Mouse (Mus musculus): ENCODE data around the gene Gm20479.

The Gm20479 gene

DNA sequence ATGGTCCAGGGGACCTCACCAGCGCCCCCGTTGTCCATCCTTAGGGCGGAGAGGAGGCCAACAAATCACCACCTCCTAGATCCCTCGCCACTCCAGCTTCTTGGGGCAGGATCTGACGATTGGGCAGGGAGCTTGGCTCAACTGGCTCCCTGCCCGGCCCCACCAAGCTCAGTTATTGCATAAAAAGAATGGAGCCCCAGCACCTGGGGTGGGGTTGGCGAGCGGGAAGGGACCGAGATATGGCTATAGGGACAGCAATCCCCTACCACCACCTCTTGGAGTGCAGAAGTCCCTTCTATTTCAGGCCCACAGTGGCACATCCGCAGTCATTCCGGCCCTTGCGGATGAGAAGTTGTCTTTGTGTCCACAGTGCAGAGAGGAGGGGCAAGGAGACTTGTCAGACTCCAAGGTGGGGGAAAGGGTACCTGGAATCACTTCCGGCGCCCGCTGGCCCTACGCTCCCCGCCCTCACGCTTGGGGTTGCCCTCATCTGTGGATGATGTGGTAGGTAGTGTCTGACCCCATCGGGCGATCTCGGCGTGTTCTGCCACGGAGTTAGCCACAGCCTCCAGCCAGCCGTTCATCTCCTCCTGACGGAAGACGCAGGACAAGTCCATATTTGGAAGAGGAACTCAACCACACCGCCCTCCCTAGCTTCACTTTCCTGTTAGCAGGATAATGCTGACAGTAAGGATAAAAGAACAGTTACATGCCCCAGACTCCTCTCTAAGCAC is at the start of gene Gm20479:
Gene Gm20479, minus strand, starts transcription at position 559 of the 734 bp plus-strand sequence.
- DNase-seq (ENCODE audit: low spot score in 2 of 2), result no peak

DNA sequence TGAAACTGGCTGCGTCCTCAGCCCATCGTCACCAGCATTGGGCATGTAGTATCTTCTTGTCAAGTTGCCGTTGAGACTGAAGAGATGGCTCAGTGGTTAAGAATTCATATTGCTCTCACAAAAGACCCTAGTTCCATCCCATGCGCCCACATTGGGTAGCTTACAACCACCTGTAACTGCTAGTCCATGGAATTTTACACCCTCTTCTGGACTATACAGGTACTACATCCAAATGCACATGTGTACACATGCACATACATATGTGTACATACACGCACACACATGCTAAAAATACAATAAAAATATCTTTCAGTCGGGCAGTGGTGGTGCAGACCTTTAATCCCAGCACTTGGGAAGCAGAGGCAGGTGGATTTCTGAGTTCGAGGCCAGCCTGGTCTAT is 49.3 kb upstream of the Gm20479 start:
- no peak for DNase-seq (ENCODE audit: low spot score in 2 of 2)

DNA sequence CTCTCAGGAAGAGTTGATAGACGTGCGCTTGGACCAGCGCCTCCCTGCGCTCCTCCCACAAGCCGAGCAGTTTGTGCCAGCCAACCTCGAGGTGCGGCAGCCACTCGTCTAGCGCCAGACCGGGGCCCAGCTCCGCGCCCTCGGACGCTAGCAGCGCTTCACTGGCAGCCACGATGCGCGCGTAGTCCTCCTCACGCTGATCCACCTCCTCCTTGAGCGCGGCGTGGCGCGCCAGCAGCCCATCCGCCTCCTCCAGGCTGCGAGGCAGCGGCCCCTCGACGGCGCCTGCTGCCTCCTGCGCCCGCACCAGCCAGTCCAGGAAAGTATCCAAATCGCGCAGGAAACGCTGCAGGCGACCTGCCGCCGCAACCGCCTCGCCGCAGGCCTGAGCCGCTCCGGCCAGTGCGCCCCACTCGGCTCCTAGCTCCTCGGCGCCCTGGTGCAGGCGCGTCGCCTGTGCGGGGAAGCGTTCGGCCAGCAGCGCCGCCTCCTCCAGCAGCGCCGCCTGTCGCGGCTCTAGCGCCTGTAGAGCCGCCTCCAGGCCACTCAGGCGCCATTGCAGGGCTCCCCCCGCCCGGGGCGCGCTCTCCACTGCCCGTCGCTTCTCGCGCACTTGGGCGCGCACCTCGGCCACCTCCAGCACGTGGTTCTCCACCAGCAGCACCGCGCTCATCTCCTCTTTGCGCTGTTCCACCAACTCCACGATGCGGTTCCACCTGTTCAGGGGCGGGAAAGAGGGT is 47.2 kb upstream of the Gm20479 start:
- DNase-seq (ENCODE audit: low spot score in 2 of 2), result no peak

DNA sequence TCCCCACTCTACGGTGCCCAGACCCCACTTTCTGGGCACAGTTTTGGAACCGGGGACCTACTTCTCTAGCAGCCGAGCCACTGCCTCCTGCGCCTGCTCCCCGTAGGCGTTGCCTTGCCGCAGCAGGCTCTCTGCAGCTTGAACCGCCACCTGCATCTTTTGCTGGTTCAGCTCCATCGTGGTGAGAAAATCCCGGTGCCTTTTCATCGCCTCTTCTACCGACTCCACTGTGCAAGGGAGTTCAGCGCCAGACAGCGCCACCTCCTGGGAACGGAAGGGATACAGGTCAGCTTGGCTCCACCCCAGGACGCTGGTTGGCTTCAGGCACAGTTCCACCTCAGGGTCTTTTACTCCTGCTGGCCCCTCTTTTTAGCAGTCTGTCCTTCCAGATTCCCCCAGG is 45.5 kb upstream of the Gm20479 start:
- peak in 1 of 2 experiments; percentile 83 for DNase-seq (ENCODE audit: low spot score in 2 of 2)

DNA sequence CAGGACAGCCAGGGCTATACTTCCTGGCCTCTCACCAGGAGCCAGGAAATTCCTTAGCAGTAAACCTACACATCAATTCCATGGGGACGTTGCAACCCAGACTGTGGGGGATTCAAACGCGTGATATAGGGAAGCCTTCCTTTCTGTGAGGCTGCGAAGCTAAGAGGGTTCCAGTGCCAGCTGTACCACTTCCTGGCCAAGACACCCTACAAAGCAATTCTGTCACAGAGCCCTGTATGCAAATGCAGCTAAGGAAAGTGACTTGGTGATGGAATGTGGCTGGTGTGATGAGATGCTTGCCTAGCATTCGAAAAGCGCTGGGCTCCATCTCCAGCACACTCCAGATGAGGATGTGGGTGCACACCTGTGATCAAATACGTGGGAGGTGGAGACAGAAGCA is 43.3 kb upstream of the Gm20479 start:
- no peak for DNase-seq (ENCODE audit: low spot score in 2 of 2)

DNA sequence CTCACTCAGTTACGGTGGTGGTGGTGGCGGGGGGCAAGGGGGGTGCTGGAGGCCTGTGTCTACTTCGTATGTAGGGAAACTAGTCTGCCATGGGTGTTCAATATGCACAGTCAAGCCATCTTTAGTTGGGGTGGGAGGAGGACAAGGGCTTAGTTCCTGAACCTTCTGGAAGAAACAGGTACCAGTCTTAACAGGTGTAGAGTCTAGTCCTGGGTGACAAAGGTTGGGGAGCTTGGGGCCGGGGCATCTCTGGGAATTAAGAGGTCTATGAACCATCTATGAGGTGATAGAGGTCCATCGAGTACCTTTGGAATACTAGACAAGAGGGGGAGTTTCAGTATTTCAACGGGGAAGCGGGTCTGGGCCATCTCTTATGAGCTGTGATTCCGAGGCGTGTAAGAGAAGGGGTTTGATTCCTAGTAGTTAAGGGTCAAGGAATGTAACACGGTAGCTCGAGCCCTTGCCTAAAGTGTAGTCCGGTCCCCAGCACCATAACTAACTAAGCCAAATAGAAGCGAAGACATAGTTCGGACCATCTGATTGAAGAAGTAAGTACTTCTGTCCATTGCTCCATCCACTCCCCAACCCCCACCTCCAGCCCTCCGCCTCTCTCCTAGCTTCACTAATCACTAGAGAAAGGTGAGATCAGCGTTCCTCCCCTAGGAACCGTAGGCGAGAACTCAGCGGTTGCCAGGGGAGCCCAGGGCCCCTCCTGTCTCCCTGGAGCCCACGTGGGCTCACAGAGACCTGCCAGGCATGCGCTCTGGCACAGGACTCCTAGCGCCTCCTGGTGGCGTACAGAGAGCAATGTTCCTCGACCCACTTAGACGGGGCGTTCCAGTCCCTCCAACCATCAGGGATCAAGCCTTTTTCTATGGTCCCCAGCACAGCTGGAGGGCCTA is 40.1 kb upstream of the Gm20479 start:
- DNase-seq (ENCODE audit: low spot score in 2 of 2), result peak; percentile 69 to 77

DNA sequence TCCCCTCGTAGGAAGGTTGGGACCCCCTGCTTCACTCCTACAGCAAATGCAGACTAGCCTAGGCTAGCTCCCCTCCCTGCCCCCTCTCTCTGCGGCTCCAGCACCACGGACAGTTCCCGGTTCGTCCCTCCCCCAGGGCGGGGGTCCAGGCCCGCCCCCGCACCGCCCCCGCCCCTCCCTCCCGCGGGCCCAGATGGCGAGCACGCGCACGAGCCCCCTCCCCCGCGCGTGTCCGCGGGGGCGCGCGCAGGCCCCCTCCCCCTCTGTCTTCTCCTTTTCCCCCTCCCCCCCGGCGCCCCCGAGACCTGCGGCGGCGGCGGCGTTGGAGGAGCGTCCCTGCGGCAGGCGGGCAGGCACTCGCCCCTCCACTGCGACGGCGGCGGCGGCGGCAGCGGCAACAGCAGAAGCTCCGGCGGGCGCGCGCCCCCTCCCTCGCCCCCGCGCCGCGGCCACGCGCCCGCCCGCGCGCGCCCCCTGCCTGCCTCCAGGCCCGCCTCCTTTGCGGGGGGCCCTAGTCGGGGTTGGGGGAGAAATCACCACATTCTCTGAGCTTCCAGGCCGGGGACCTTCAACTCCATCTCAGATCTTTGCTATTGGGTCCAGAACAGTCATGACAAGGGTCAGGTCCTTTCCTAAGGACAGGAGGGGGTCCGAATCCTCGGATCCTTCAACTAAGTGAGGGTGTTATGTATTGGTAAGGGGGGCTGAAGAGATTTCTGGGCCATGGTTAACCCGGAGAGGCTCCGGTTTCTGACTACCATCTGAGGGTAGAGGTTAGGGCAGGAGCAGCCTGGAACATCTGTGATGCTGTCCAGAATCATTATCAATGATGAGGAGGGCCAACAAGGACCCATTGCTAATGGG is 39.2 kb upstream of the Gm20479 start:
- DNase-seq (ENCODE audit: low spot score in 2 of 2), result no peak

DNA sequence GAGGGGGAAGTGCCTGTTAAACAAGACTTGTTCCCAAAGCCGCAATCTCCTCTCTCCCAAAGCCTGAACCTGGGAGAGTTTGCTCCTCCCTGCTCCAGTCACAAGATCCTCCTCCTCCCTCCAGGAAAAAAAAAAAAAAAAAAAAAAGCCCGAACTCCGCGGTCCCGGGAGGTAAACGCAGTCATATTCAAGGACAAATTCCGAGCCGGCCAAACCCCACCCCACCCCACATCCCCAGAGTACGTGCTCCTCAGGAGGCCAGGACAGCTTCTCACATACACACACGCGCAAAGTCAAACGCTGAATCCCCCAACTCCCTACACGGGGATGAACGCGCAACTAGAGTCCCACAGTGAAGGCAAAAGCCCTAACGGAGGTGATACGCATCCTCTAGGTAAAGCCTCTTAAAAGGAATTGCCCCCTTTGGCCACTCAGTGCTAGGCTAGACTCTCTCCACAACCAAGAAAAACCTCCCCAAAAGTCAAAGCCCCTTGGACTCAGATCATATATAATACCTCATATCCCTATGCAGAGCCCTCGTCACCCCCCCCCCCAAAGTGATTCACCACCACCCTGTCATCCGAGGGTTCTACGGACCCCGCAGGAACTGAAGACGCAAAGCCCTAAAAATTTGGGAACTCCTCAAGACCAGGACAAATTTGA is 38.4 kb upstream of the Gm20479 start:
- no peak for DNase-seq (ENCODE audit: low spot score in 2 of 2)

DNA sequence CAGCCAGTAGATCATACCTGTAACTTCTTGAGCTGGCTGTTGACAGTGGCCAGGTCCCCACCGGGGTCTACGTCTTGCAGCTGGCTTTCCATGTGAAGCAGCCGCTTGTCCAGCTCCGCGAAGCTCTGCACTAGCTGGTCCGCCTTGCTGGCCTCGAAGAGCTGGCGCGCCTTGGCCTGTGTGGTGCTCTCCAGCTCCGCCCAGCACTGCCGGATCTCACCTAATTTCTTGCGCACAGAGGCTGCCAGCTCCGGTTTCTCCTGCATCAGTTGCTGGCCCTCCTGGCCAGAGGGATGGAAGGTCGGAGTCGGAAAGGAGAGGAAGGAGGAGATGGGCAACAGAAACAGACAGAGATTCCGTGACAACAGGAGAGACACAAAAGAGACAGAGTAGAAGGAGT is 34.2 kb upstream of the Gm20479 start:
- DNase-seq (ENCODE audit: low spot score in 2 of 2), result no peak

DNA sequence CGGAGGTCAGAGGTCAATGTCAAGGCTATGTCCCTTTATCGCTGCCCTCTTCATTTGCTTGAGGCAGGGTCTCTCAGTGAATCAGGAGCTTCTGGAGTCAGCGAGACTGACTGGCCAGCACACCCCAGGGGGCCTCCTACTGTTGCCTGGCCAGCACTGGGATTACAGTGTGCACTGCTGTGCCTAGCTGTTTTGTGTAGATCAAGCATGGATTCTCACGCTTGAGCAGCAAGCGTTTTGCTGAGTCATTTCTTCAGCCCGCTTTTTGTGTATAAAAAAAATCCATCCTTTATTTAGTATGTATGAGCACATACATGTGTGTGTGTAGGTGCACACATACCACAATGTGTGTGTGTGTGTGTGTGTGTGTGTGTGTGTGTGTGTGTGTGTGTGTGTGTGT is 32.0 kb upstream of the Gm20479 start:
- DNase-seq (ENCODE audit: low spot score in 2 of 2), result no peak

DNA sequence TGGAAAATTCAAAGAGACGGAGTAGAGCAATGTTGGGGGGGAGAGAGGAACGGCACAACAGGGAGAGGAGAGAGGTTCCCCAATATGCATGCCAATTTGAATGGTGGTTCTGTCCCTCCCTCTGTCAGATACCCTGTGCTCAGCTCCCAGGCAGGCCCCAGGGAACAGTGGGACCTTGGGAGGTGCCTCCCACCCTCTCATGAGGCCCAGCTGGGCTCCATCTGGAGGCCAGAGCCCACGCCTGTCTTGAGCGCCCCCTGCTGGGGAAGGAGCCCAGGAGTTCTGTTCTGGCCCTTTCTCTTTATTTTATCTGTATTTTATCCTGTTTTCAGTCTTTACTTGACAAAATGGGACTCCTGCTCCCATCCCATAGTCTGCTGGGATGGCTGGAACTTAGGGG is 27.5 kb upstream of the Gm20479 start:
- DNase-seq (ENCODE audit: low spot score in 2 of 2), result no peak

DNA sequence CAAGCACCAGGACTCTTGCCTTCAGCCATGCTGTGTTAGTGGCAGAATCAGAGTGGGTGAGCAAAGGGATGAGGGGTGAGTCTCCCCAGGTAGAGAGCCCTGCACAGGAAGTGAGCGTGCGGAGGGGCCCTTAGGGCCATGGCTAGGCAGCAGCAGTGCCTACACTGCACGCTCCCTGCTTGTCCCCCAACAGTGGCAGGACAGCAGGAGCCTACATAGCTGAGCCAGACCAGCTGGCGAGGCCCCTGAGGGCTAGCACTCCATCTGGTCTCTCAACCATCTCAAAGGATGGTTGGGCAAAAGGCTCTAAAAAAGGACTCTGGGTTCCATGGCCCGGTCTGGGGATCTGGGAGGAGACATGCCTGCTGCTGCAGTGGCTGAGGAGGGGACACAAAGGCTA is 26.9 kb upstream of the Gm20479 start:
- no peak for DNase-seq (ENCODE audit: low spot score in 2 of 2)

DNA sequence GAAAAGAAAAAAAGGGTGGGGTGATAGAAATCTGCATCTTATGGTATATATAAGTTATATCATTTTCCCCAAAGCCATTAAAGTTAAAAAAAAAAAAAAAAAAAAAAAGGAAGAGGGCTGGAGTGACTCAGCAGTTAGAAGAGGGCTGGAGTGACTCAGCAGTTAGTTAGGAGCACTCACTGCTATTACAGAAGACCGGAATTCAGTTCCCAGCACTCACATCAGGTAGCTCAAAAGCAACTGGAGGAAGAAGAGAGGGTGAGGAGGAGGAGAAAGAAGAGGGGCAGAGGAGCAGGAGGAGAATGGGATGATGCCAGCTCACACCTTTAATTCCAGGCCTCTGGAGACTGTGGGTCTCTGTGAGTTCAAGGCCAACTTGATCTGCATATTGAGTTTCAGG is 26.0 kb upstream of the Gm20479 start:
- DNase-seq (ENCODE audit: low spot score in 2 of 2), result no peak

DNA sequence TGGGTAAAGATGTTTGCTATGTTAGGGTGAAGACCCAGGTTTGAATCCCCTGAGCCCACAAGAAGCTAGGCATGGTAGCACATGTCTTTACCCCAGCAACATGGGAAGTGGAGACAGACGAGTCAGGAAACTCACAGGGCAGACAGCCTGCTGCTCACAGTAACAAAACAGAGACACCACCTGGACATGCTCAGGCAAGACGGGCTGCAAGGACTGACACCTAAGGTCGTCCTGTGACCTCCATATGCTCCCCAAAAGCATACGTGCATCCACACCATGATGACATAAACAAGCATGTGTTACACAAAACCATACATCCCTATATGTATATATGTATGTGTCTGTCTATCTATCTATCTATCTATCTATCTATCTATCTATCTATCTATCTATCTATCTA is 24.3 kb upstream of the Gm20479 start:
- DNase-seq (ENCODE audit: low spot score in 2 of 2), result no peak

DNA sequence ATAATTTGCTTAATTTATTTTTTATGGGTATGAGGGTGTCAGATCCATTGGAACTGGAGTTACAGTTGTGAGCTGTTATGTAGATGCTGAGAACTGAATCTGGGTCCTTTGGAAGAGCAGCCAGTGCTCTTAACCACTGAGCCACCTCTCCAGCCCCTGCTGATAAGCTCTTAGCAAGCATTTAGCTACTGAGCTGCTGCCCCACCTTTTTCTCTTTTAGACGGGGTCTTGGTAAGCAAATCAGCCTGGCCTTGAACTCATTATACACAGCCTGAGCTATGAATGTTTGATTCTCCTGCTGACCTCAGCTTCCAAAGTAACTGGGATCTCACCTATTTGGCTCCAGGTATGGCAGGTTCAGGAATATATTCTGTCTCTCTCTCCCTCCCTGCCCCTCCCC is 23.8 kb upstream of the Gm20479 start:
- DNase-seq (ENCODE audit: low spot score in 2 of 2), result no peak

DNA sequence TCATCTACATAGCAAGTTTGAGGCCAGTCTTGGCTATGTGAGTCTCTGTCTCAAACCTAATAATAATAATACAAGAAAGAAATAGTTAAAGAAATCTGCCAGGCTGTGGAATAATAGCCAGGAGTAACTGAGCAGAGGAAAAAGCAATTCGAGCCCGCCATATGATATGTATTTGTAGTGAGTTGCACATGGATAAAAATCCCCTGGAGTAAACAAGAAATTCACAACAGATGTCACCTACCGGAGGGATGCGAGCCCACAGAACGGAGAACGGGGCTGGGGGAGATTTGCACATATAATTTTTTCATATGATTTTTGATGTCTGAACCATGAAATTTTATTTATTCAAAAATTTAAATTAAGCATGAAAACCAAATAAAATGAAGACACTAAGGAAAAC is 22.6 kb upstream of the Gm20479 start:
- DNase-seq (ENCODE audit: low spot score in 2 of 2), result no peak

DNA sequence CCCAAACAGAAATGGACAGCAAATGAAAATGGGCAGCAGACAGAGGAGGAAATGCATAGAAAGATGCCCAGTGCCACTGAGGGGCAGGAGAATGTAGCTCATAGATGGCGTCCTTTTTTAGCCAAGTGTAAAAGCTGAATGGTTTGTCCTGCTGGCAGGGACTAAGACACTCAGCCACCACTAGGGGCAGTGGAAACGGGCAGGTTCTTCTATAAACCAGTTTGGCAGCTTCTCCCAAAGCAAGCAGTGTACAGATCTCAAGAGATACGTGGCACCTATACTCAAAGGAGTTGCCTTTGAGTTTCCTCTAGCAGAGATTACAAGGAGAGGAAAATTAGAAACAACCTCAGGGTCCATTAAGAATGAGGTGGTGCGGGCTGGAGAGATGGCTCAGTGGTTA is 21.2 kb upstream of the Gm20479 start:
- no peak for DNase-seq (ENCODE audit: low spot score in 2 of 2)

DNA sequence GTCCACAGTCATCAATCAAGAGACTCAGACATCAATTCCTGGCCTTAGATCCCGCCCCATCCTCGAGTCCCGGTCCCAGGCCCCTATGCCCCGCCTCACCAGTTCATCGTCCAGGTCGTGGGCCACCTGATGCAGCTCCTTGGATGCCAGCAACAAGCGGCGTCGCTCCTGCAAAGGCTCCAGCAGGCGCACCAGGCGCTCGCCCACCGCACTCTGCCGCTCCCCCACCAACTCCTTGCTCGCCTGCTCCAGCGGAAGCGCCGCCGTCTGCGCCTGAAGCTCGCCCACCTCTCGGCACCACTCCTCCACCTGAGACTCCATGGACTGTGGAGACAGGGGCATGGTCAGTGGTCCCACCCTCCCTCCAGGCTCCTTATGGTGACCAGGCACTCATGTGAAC is 18.1 kb upstream of the Gm20479 start:
- peak in 1 of 2 experiments; percentile 62 for DNase-seq (ENCODE audit: low spot score in 2 of 2)

DNA sequence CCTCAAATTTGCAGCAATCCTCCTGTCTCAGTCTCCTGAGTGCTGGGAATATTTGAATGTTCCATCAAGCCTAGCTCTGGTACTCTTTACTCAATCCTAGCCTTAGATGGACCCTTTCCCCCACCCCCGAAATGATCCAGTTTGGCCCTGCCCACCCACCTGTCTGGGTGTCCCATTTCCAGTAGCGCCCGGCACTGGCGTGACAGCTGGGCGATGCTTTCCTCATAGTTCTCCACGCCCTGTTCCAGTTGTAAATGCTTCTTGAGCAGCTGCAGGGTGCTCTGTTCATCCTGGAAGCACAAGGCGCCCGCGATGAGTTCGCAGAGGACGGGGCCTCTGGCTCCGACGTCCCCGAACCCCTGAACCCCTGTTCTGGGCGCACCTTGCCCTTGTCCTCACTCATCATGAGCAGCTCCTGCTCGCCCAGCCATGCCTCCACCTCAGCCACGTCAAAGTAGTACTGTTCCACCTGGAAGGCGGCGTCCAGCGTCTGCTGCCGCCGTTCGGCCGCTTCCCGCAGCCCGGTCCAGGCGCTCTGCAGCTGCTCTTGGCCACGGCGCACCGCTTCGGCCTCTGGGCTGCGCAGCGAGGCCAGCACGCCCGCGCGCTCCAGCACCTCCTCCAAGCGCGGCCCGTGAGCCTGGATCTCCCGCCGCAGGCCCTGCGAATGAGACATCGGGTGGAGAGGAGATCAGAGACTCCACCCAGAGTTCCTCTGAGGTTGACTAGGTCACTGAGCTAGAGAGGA is 14.7 kb upstream of the Gm20479 start:
- no peak for DNase-seq (ENCODE audit: low spot score in 2 of 2)

DNA sequence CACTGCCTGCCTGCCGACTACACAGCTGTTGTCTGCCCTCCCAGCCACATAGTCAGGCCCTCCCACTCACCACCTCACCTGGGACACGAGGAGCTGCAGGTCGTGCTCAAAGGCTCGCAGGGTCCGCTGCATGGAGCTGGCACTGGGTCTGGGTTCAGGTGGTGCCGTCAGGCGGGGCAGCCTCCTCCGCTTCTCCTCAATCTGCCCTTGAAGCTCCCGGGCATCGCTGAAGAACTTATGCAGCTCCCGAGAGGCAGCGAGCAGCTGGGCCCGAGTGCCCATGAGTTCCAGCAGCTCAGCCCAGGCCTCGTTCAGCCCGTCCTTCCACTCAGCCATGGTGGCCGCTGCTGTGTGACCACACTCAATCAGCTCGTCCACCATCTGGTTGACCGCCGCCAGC is 11.9 kb upstream of the Gm20479 start:
- DNase-seq (ENCODE audit: low spot score in 2 of 2), result no peak

Measured in left cerebral cortex, adult 9 months (tissue).